Mouse (Mus musculus): Measurements from ENCODE around the gene Evi2. TPM values are rescaled to one million over a fixed set of nuclear protein-coding genes. Genes with fewer than 3 reads are reported as not detected.

The Evi2 gene
- total RNA-seq, 2 experiments from 2014 or later = 0.10 TPM

Other genes starting within 250 kb of the Evi2 start
- gene Gm9964, start 233.7 kb downstream of the Evi2 start, total RNA-seq (2021) = under 1 TPM in 1 of 2 experiments, not detected in 1; 0.37 TPM
- gene Nf1, start 190.9 kb downstream of the Evi2 start, total RNA-seq (2021) = 10 to 100 TPM; 37.5 to 38.6 TPM
- not detected for gene Omg, start 26.5 kb downstream of the Evi2 start, total RNA-seq (2021)
- 1 to 10 TPM in 1 of 2 experiments, under 1 TPM in 1; 0.77 to 1.2 TPM for gene Evi2b, start 6.8 kb downstream of the Evi2 start, total RNA-seq (2021)
- 1 to 10 TPM in 1 of 2 experiments, under 1 TPM in 1; 0.81 to 2.0 TPM for gene Evi2a, start within 50 bp of the Evi2 start, total RNA-seq (2021)
- under 1 TPM; 0.07 to 0.38 TPM for gene Rab11fip4, start 60.6 kb upstream of the Evi2 start, total RNA-seq (2021)

Measured in heart, postnatal 10 days (tissue).